Comparison of ENCODE assay signal across 10 mouse cellular contexts in the genomic region with DNA sequence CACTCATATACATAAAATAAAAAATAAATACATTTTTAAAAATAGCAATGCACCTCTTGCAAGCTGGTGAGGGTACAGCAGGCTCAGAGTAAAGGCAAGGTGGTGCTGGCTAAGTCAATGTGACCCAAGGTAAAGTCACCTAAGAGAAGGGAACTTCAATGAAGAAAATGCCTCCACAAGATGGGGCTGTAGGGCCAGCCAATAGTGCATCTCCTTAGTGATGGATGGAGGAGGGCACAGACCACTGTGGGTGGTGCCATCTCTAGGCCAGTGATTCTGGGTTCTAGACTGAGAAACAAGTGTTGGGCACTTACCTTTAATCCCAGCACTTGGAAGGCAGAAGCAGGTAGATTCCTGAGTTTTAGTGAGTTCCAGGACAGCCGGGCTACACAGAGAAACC. TPM values are rescaled to one million over a fixed set of nuclear protein-coding genes. Genes with fewer than 3 reads are reported as not detected.
A peak's percentile ranks its signal among the peaks of the same experiment; 100 is the strongest.
DNase-seq lines count a peak whose midpoint lies in the region; ATAC-seq and TF ChIP-seq lines count a peak whose summit lies in the region.
"Had no signal": no experiment of that assay in that cellular context is flagged by ENCODE, and none has a peak within 500 bp of the region (broad histone marks: within the 10 kb centered on the region; RNA-seq: fewer than 3 reads in every experiment).

No protein-coding gene starts in this region.

- WGBS in midbrain, postnatal 0 days: 100% methylated on average over 1 of the region's 1 CpGs
- 92% methylated on average over 1 of the region's 1 CpGs for WGBS in midbrain, embryonic 13.5 days
- 91% methylated on average over 1 of the region's 1 CpGs for WGBS in forebrain, embryonic 16.5 days

- H3K36me3 ChIP-seq in midbrain, postnatal 0 days (ENCODE audit: insufficient read depth, low read length): no peaks in the 10 kb centered on the region
- no peaks in the 10 kb centered on the region for H3K36me3 ChIP-seq in midbrain, embryonic 13.5 days
- H3K36me3 ChIP-seq in forebrain, embryonic 16.5 days (ENCODE audit: control insufficient read depth, insufficient read depth): no peaks in the 10 kb centered on the region
- H3K36me3 ChIP-seq: heart, embryonic 13.5 days; midbrain, embryonic 12.5 days had no signal

- H3K27me3 ChIP-seq in midbrain, postnatal 0 days (ENCODE audit: insufficient read depth, low read length): no peaks in the 10 kb centered on the region
- H3K27me3 ChIP-seq in midbrain, embryonic 13.5 days: peaks cover 4% of the 10 kb centered on the region; the same call in 1 of the 2 replicates
- H3K27me3 ChIP-seq in forebrain, embryonic 16.5 days (replicated peaks; ENCODE audit: control insufficient read depth, insufficient read depth, low read length): no peaks in the 10 kb centered on the region

- H3K9ac ChIP-seq in midbrain, postnatal 0 days (replicated peaks; ENCODE audit: low read length, poor library complexity, severe bottlenecking): no peak overlapping the region
- no peak overlapping the region for H3K9ac ChIP-seq in midbrain, embryonic 13.5 days (replicated peaks)
- no peak overlapping the region for H3K9ac ChIP-seq in forebrain, embryonic 16.5 days (replicated peaks; ENCODE audit: low read depth, low read length)
- H3K9ac ChIP-seq: heart, embryonic 13.5 days; midbrain, embryonic 12.5 days had no signal

- H3K27ac ChIP-seq in midbrain, postnatal 0 days (ENCODE audit: low read depth, low read length): no peak overlapping the region
- no peak overlapping the region for H3K27ac ChIP-seq in midbrain, embryonic 13.5 days
- H3K27ac ChIP-seq in forebrain, embryonic 16.5 days (ENCODE audit: low read length): no peak overlapping the region
- H3K27ac ChIP-seq: heart, embryonic 13.5 days; midbrain, embryonic 12.5 days had no signal

- peak; percentile 64 for TF ChIP-seq CTCF in midbrain, postnatal 0 days (IDR thresholded peaks at IDR 0.05)

- no peaks in the 10 kb centered on the region for H3K9me3 ChIP-seq in midbrain, postnatal 0 days (ENCODE audit: low read length)
- H3K9me3 ChIP-seq in midbrain, embryonic 13.5 days: no peaks in the 10 kb centered on the region
- no peaks in the 10 kb centered on the region for H3K9me3 ChIP-seq in forebrain, embryonic 16.5 days (ENCODE audit: control insufficient read depth, low read length)
- H3K9me3 ChIP-seq: heart, embryonic 13.5 days; midbrain, embryonic 12.5 days had no signal

- no peak overlapping the region for H3K4me2 ChIP-seq in midbrain, postnatal 0 days (ENCODE audit: low read depth, low read length, poor library complexity, severe bottlenecking)
- no peak overlapping the region for H3K4me2 ChIP-seq in midbrain, embryonic 13.5 days (replicated peaks)
- H3K4me2 ChIP-seq in forebrain, embryonic 16.5 days (ENCODE audit: low read length): no peak overlapping the region
- H3K4me2 ChIP-seq: heart, embryonic 13.5 days; midbrain, embryonic 12.5 days had no signal

- peaks cover 6% of the 10 kb centered on the region; the same call in 1 of the 2 replicates for H3K4me1 ChIP-seq in midbrain, postnatal 0 days (ENCODE audit: insufficient read depth, low read length)
- H3K4me1 ChIP-seq in midbrain, embryonic 13.5 days (replicated peaks): peaks cover 15% of the 10 kb centered on the region
- H3K4me1 ChIP-seq in forebrain, embryonic 16.5 days (replicated peaks; ENCODE audit: control insufficient read depth, insufficient read depth, low read length): peaks cover 15% of the 10 kb centered on the region

- ATAC-seq in cerebellum, adult (ENCODE audit: insufficient number of reproducible peaks, low FRiP score, low TSS enrichment): no peak
- ATAC-seq in midbrain, postnatal 0 days (ENCODE audit: low FRiP score): no peak
- no peak for ATAC-seq in midbrain, embryonic 13.5 days
- no peak for ATAC-seq in forebrain, embryonic 16.5 days

- DNase-seq in cerebellum, postnatal 10 days: peak; percentile 65 to 69
- peak; percentile 39 for DNase-seq in midbrain, postnatal 0 days (ENCODE audit: low spot score)
- DNase-seq in heart, postnatal 4 days: peak; percentile 44
- DNase-seq in retina, embryonic 14.5 days (ENCODE audit: low spot score): peak; percentile 57
- no peak for DNase-seq in Muller cell, postnatal 12 days (ENCODE audit: inconsistent ontology term)

- H3K4me3 ChIP-seq in midbrain, postnatal 0 days (ENCODE audit: low read depth, low read length): no peak overlapping the region
- H3K4me3 ChIP-seq in midbrain, embryonic 13.5 days (replicated peaks): no peak overlapping the region
- no peak overlapping the region for H3K4me3 ChIP-seq in forebrain, embryonic 16.5 days (replicated peaks; ENCODE audit: low read length)
- H3K4me3 ChIP-seq: heart, embryonic 13.5 days; midbrain, embryonic 12.5 days had no signal

RNA-seq across cellular contexts. Expression of gene Spns3, which starts 23.5 kb away (rescaled TPM):
- 0.22 and 0.24 TPM in 2 replicates for total RNA-seq in midbrain, postnatal 0 days (2014; rRNA removed)
- not detected in 2 replicates for polyA plus RNA-seq in midbrain, postnatal 0 days (2015; fragmentation: Nextera tagmentation; extraction: Ambion mirVana)
- polyA plus RNA-seq in midbrain, embryonic 13.5 days (2015; fragmentation: Nextera tagmentation; extraction: Ambion mirVana): 0.10 TPM in 1 of 2 replicates, not detected in the other
- under 1 TPM in 1 of 2 experiments, not detected in 1; 0.12 TPM for total RNA-seq in heart, postnatal 4 days (2021)
- not detected in 2 replicates for polyA plus RNA-seq in forebrain, embryonic 16.5 days (2015; fragmentation: Nextera tagmentation; extraction: Ambion mirVana)

RNA-seq across cellular contexts. Expression of gene Ube2g1, which starts 33.3 kb away (rescaled TPM):
- 44.2 and 46.0 TPM in 2 replicates for total RNA-seq in midbrain, postnatal 0 days (2014; rRNA removed)
- polyA plus RNA-seq in midbrain, postnatal 0 days (2015; fragmentation: Nextera tagmentation; extraction: Ambion mirVana): 57.3 and 64.5 TPM in 2 replicates
- polyA plus RNA-seq in midbrain, embryonic 13.5 days (2015; fragmentation: Nextera tagmentation; extraction: Ambion mirVana): 106 and 109 TPM in 2 replicates
- total RNA-seq in heart, postnatal 4 days (2021): 10 to 100 TPM; 57.8 to 62.5 TPM
- polyA plus RNA-seq in forebrain, embryonic 16.5 days (2015; fragmentation: Nextera tagmentation; extraction: Ambion mirVana): 112 and 117 TPM in 2 replicates
